Mouse (Mus musculus): ENCODE results near the gene A930017K11Rik.

DNA sequence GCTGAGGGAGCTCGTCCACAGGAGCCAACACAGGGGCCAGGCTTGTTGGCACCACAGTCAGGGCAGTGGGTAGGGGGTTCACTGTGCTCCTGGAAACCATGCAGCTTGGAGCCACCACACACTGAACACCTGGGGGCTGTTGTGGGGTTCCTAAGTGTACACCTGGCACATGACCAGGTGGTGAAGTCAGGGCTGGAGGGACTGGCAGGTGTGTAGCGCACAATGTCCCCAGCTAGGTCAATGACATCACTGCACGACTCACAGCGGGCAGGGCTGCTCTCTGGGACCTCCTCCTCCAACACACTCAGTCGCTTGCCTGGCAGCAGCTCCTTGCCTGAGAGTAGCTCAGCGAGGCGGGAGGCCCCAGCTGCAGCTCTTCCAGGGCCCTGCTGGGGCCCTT is 11.9 kb upstream of the A930017K11Rik start:
- TF ChIP-seq CTCF (IDR thresholded peaks at IDR 0.05) (no peak), EP300 (IDR thresholded peaks at IDR 0.05) (no peak)

All from lung, postnatal 0 days (tissue).